13 mouse cellular contexts compared by ENCODE assay signal in genomic region chr11:70499566-70500475, GRCm38 (mm10). TPM values are rescaled to one million over a fixed set of nuclear protein-coding genes. Genes with fewer than 3 reads are reported as not detected.
A peak's percentile ranks its signal among the peaks of the same experiment; 100 is the strongest.
DNase-seq lines count a peak whose midpoint lies in the region; ATAC-seq and TF ChIP-seq lines count a peak whose summit lies in the region.
"Had no signal": no experiment of that assay in that cellular context is flagged by ENCODE, and none has a peak within 500 bp of the region (broad histone marks: within the 10 kb centered on the region; RNA-seq: fewer than 3 reads in every experiment).

No protein-coding gene starts in this region.

- no peak for TF ChIP-seq POLR2A in brain, embryonic 14.5 days (IDR thresholded peaks at IDR 0.05; ENCODE audit: borderline replicate concordance, extremely low read depth, insufficient read depth, insufficient read length, poor library complexity, severe bottlenecking)

- no peak for ATAC-seq in hindbrain, embryonic 11.5 days (ENCODE audit: low FRiP score)

- DNase-seq in heart, postnatal 4 days, result peak; percentile 32
- DNase-seq in heart, postnatal 14 days, result no peak
- peak; percentile 40 for DNase-seq in ES-CJ7 (ENCODE audit: low read depth, low spot score)
- no peak for DNase-seq in brain, embryonic 14.5 days (ENCODE audit: low read depth)
- peak; percentile 52 for DNase-seq in lung, postnatal 10 days
- no peak for DNase-seq in left cerebral cortex, adult 9 months (ENCODE audit: low spot score in 2 of 2)
- no peak for DNase-seq in layer of hippocampus, adult 9-10 months (ENCODE audit: low spot score)
- no peak for DNase-seq in hindbrain, embryonic 11.5 days (ENCODE audit: low spot score)

- WGBS in hindbrain, embryonic 11.5 days, result 78% methylated on average over 14 of the region's 14 CpGs

- no peaks in the 10 kb centered on the region for H3K4me1 ChIP-seq in hindbrain, embryonic 11.5 days (replicated peaks; ENCODE audit: control insufficient read depth, insufficient read depth, low read length)
- H3K4me1 ChIP-seq: embryonic facial prominence, embryonic 12.5 days; heart, embryonic 13.5 days; limb, embryonic 10.5 days; stomach, embryonic 15.5 days had no signal

- TF ChIP-seq CTCF in brain, embryonic 14.5 days (IDR thresholded peaks at IDR 0.05; ENCODE audit: borderline replicate concordance, extremely low read depth, insufficient read depth, insufficient read length), result 0 out of 2 replicates have a peak, but pooled peaks have one; percentile 4

- H3K27me3 ChIP-seq in hindbrain, embryonic 11.5 days (ENCODE audit: control insufficient read depth, insufficient read depth, low read length), result no peaks in the 10 kb centered on the region
- H3K27me3 ChIP-seq: stomach, embryonic 15.5 days had no signal

- H3K9ac ChIP-seq in hindbrain, embryonic 11.5 days (ENCODE audit: low read depth, low read length), result no peak overlapping the region
- H3K9ac ChIP-seq: embryonic facial prominence, embryonic 12.5 days; heart, embryonic 13.5 days; stomach, embryonic 15.5 days had no signal

- no peak overlapping the region for H3K4me3 ChIP-seq in hindbrain, embryonic 11.5 days (ENCODE audit: low read depth, low read length)
- H3K4me3 ChIP-seq: embryonic facial prominence, embryonic 12.5 days; heart, embryonic 13.5 days; limb, embryonic 10.5 days; myocyte; stomach, embryonic 15.5 days had no signal

- no peak overlapping the region for H3K4me2 ChIP-seq in hindbrain, embryonic 11.5 days (replicated peaks; ENCODE audit: low read depth, low read length)
- H3K4me2 ChIP-seq: embryonic facial prominence, embryonic 12.5 days; heart, embryonic 13.5 days; stomach, embryonic 15.5 days had no signal

- H3K9me3 ChIP-seq in hindbrain, embryonic 11.5 days (ENCODE audit: control insufficient read depth, low read length), result no peaks in the 10 kb centered on the region
- H3K9me3 ChIP-seq: embryonic facial prominence, embryonic 12.5 days; heart, embryonic 13.5 days; limb, embryonic 10.5 days; stomach, embryonic 15.5 days had no signal

- no peak overlapping the region for H3K27ac ChIP-seq in hindbrain, embryonic 11.5 days (ENCODE audit: low read depth, low read length)
- H3K27ac ChIP-seq: embryonic facial prominence, embryonic 12.5 days; heart, embryonic 13.5 days; limb, embryonic 10.5 days had no signal

- intact Hi-C loops in heart, postnatal 14 days (cut with DNase I), result loop anchor here (10.0 kb wide), 2 partner anchors 185 to 255 kb away; no protein-coding TSS in a partner anchor

- H3K36me3 ChIP-seq in hindbrain, embryonic 11.5 days (ENCODE audit: control insufficient read depth, insufficient read depth, low read length), result no peaks in the 10 kb centered on the region
- H3K36me3 ChIP-seq: embryonic facial prominence, embryonic 12.5 days; heart, embryonic 13.5 days; limb, embryonic 10.5 days; stomach, embryonic 15.5 days had no signal

RNA-seq across cellular contexts. Expression of gene Tm4sf5, which starts 5.2 kb away (rescaled TPM):
- total RNA-seq in heart, postnatal 4 days (2021), result 1 to 10 TPM; 1.7 to 2.5 TPM
- total RNA-seq in heart, postnatal 14 days (2021), result 1 to 10 TPM; 1.2 to 1.3 TPM
- polyA plus RNA-seq in brain, embryonic 14.5 days (2012; rRNA removed), result 1.6 and 2.3 TPM in 2 replicates
- polyA plus RNA-seq in hindbrain, embryonic 11.5 days (2014; fragmentation: Nextera tagmentation; extraction: Ambion mirVana), result 0.45 TPM in 1 of 2 replicates, not detected in the other
- polyA plus RNA-seq: myocyte had no signal

RNA-seq across cellular contexts. Expression of gene Vmo1, which starts 14.6 kb away (rescaled TPM):
- under 1 TPM in 1 of 2 experiments, not detected in 1; 0.43 TPM for total RNA-seq in heart, postnatal 4 days (2021)
- under 1 TPM in 1 of 2 experiments, not detected in 1; 0.45 TPM for total RNA-seq in heart, postnatal 14 days (2021)
- 0.14 and 0.15 TPM in 2 replicates for polyA plus RNA-seq in brain, embryonic 14.5 days (2012; rRNA removed)
- polyA plus RNA-seq in hindbrain, embryonic 11.5 days (2014; fragmentation: Nextera tagmentation; extraction: Ambion mirVana), result 0.36 TPM in 1 of 2 replicates, not detected in the other
- polyA plus RNA-seq: heart, embryonic 13.5 days; myocyte; stomach, embryonic 15.5 days had no signal

RNA-seq across cellular contexts. Expression of gene Gltpd2, which starts 19.2 kb away (rescaled TPM):
- total RNA-seq in heart, postnatal 4 days (2021), result not detected
- not detected for total RNA-seq in heart, postnatal 14 days (2021)
- 0.09 TPM in 1 of 2 replicates, not detected in the other for polyA plus RNA-seq in brain, embryonic 14.5 days (2012; rRNA removed)
- polyA plus RNA-seq in hindbrain, embryonic 11.5 days (2014; fragmentation: Nextera tagmentation; extraction: Ambion mirVana), result 0.14 and 0.45 TPM in 2 replicates
- polyA plus RNA-seq: myocyte had no signal

RNA-seq across cellular contexts. Expression of gene Psmb6, which starts 25.3 kb away (rescaled TPM):
- total RNA-seq in heart, postnatal 4 days (2021), result 100 to 1,000 TPM; 296 TPM
- 100 to 1,000 TPM; 231 to 238 TPM for total RNA-seq in heart, postnatal 14 days (2021)
- 405 and 560 TPM in 2 replicates for polyA plus RNA-seq in brain, embryonic 14.5 days (2012; rRNA removed)
- polyA plus RNA-seq in hindbrain, embryonic 11.5 days (2014; fragmentation: Nextera tagmentation; extraction: Ambion mirVana), result 895 and 918 TPM in 2 replicates

RNA-seq across cellular contexts. Expression of gene Gm40193, which starts 32.9 kb away (rescaled TPM):
- not detected for total RNA-seq in heart, postnatal 4 days (2021)
- total RNA-seq in heart, postnatal 14 days (2021), result not detected
- polyA plus RNA-seq in brain, embryonic 14.5 days (2012; rRNA removed), result not detected in 2 replicates
- not detected in 2 replicates for polyA plus RNA-seq in hindbrain, embryonic 11.5 days (2014; fragmentation: Nextera tagmentation; extraction: Ambion mirVana)
- polyA plus RNA-seq: embryonic facial prominence, embryonic 12.5 days; heart, embryonic 13.5 days; limb, embryonic 10.5 days; myocyte; stomach, embryonic 15.5 days had no signal

Comparison
In these comparisons a context has a peak if more than half of its experiments do, and no peak if none do; other contexts are left out.
1. DNase-seq: peak in heart, postnatal 4 days (single experiment), ES-CJ7 (single experiment) and lung, postnatal 10 days (single experiment); none in heart, postnatal 14 days (0 of 2), brain, embryonic 14.5 days (single experiment), left cerebral cortex, adult 9 months (0 of 2), layer of hippocampus, adult 9-10 months (single experiment) and hindbrain, embryonic 11.5 days (single experiment).